Mouse (Mus musculus) kidney, embryonic 14.5 days (tissue): Measurements from ENCODE around the gene Xrn2. TPM values are rescaled to one million over a fixed set of nuclear protein-coding genes. Genes with fewer than 3 reads are reported as not detected.
"Not testable (repeated sequence)": the region's sequence is repeated elsewhere in the genome, so short reads cannot be mapped to it uniquely, and the experiment has no call there.

ENCODE experiments used
- ATAC-seq: fragments of 200-750 bp; cut with Nextera tagmentation; 2 replicates; pipeline ENCODE4 v1.8.0; 2017; ENCODE audit warnings: moderate number of reproducible peaks, mild to moderate bottlenecking, moderate TSS enrichment, moderate library complexity; ENCODE audit not compliant: low FRiP score, low TSS enrichment
- H3K27ac ChIP-seq: fragments of 300-500 bp; sonication (generic); 2 replicates; pipeline ENCODE4 v1.5.1; 2014; ENCODE audit warnings: low read depth, mild to moderate bottlenecking, low read length, moderate library complexity, mixed read lengths
- H3K27me3 ChIP-seq: fragments of 300-500 bp; sonication (generic); 2 replicates; pipeline ENCODE4 v1.6.1; 2014; ENCODE audit warnings: mild to moderate bottlenecking, low read length; ENCODE audit not compliant: control insufficient read depth, insufficient read depth
- H3K36me3 ChIP-seq: fragments of 300-500 bp; sonication (generic); 2 replicates; pipeline ENCODE4 v1.6.1; 2014; ENCODE audit warnings: low read length, mixed read lengths; ENCODE audit not compliant: control insufficient read depth, insufficient read depth
- H3K4me1 ChIP-seq: fragments of 300-500 bp; sonication (generic); 2 replicates; pipeline ENCODE4 v1.6.1; 2014; ENCODE audit warnings: low read length, mixed read lengths; ENCODE audit not compliant: control insufficient read depth, insufficient read depth
- H3K4me2 ChIP-seq: fragments of 300-500 bp; sonication (generic); replicated peaks from 2 replicates; pipeline ENCODE4 v1.6.1; 2014; ENCODE audit warnings: low read depth, mild to moderate bottlenecking, low read length
- H3K4me3 ChIP-seq: fragments of 300-500 bp; sonication (generic); 2 replicates; pipeline ENCODE4 v1.5.1; 2014; ENCODE audit warnings: mild to moderate bottlenecking, low read length
- H3K9ac ChIP-seq: fragments of 300-500 bp; sonication (generic); 2 replicates; pipeline ENCODE4 v1.6.1; 2014; ENCODE audit warnings: low read depth, mild to moderate bottlenecking, low read length, moderate library complexity
- H3K9me3 ChIP-seq: fragments of 300-500 bp; sonication (generic); 2 replicates; pipeline ENCODE4 v1.6.1; 2016; ENCODE audit warnings: low read length; ENCODE audit not compliant: control insufficient read depth
- WGBS: fragments of 180-500 bp; shearing (Covaris S2); extraction: QIAGEN DNeasy Blood & Tissue Kit; methylation state at CpG from one replicate; pipeline ENCODE4 v1.1.7; 2014; 5-methylcytosine and 5-hydroxymethylcytosine counted together
- polyA plus RNA-seq: library from polyadenylated mRNA; unstranded; fragments of >200 nt; fragmentation: Nextera tagmentation; extraction: Ambion mirVana; gene quantifications from 2 replicates; pipeline ENCODE4 v1.2.1, GENCODE M21; 2014

The Xrn2 gene
- polyA plus RNA-seq, 1 experiment from 2014 or later, result 105 TPM

GRCm38 (mm10) chr2:147010141-147010540 is 2.7 kb upstream of the Xrn2 start:
- no peak for ATAC-seq
- no peaks in the 10 kb centered on the region for H3K9me3 ChIP-seq
- no peak overlapping the region for H3K9ac ChIP-seq

GRCm38 (mm10) chr2:147010952-147011351 is 1.8 kb upstream of the Xrn2 start:
- H3K4me2 ChIP-seq, result no peak overlapping the region
- no peaks in the 10 kb centered on the region for H3K9me3 ChIP-seq
- no peak overlapping the region for H3K4me3 ChIP-seq
- no peak overlapping the region for H3K27ac ChIP-seq
- no peaks in the 10 kb centered on the region for H3K27me3 ChIP-seq
- ATAC-seq, result no peak
- H3K36me3 ChIP-seq, result no peaks in the 10 kb centered on the region
- no peak overlapping the region for H3K9ac ChIP-seq
- 95% methylated on average over 9 of the region's 9 CpGs for WGBS
- H3K4me1 ChIP-seq, result peaks cover 10% of the 10 kb centered on the region

More at GRCm38 (mm10) chr2:147010141-147010540, 2.7 kb upstream of the Xrn2 start:
- Histone ChIP-seq H3K4me2 (no peak overlapping the region), H3K4me1 (peaks cover 10% of the 10 kb centered on the region), H3K4me3 (no peak overlapping the region), H3K27me3 (no peaks in the 10 kb centered on the region), H3K27ac (no peak overlapping the region), H3K36me3 (no peaks in the 10 kb centered on the region)
- 95% methylated on average over 4 of the region's 4 CpGs for WGBS

- Histone ChIP-seq H3K4me1 (peaks cover 10% of the 10 kb centered on the region), H3K36me3 (no peaks in the 10 kb centered on the region), H3K27me3 (no peaks in the 10 kb centered on the region), H3K4me2 (peak overlapping the region; percentile 63), H3K9ac (peak overlapping the region; percentile 78), H3K4me3 (peak overlapping the region; percentile 86), H3K27ac (peak overlapping the region; percentile 97), H3K9me3 (no peaks in the 10 kb centered on the region)
- ATAC-seq, result no peak
- WGBS, result 60% methylated on average over 3 of the region's 3 CpGs
These were observed 1.2 kb upstream of the Xrn2 start for GRCm38 (mm10) chr2:147011474-147012140.

GRCm38 (mm10) chr2:147012141-147012622 is 614 bp upstream of the Xrn2 start:
- Histone ChIP-seq H3K27me3 (no peaks in the 10 kb centered on the region), H3K27ac (peak overlapping the region; percentile 97), H3K4me1 (peaks cover 10% of the 10 kb centered on the region), H3K4me3 (peak overlapping the region; percentile 86), H3K9ac (peak overlapping the region; percentile 78), H3K36me3 (no peaks in the 10 kb centered on the region), H3K4me2 (peak overlapping the region; percentile 63), H3K9me3 (no peaks in the 10 kb centered on the region)
- no peak for ATAC-seq
- 36% methylated on average over 7 of the region's 7 CpGs for WGBS

- no peaks in the 10 kb centered on the region for H3K27me3 ChIP-seq
- H3K36me3 ChIP-seq, result no peaks in the 10 kb centered on the region
- peak; percentile 94 for ATAC-seq
- peak overlapping the region; percentile 63 for H3K4me2 ChIP-seq
- H3K4me3 ChIP-seq, result peak overlapping the region; percentile 86
- under 1% methylated on average over 46 of the region's 59 CpGs for WGBS
- H3K9ac ChIP-seq, result peak overlapping the region; percentile 78
- peaks cover 10% of the 10 kb centered on the region for H3K4me1 ChIP-seq
- H3K27ac ChIP-seq, result peak overlapping the region; percentile 97
- no peaks in the 10 kb centered on the region for H3K9me3 ChIP-seq
These were observed 586 bp downstream of the Xrn2 start for GRCm38 (mm10) chr2:147013194-147013969.

GRCm38 (mm10) chr2:147014101-147014886 is 1.5 kb downstream of the Xrn2 start:
- H3K9me3 ChIP-seq, result no peaks in the 10 kb centered on the region
- 24% methylated on average over 15 of the region's 15 CpGs for WGBS
- no peak for ATAC-seq

GRCm38 (mm10) chr2:147022041-147022440 is 9.2 kb downstream of the Xrn2 start:
- H3K4me1 ChIP-seq, H3K27ac ChIP-seq, ATAC-seq, H3K27me3 ChIP-seq, H3K9me3 ChIP-seq, H3K4me3 ChIP-seq, H3K4me2 ChIP-seq, H3K9ac ChIP-seq: not testable (repeated sequence)
- peaks cover 12% of the 10 kb centered on the region; the same call in 1 of the 2 replicates for H3K36me3 ChIP-seq
- 88% methylated on average over 1 of the region's 1 CpGs for WGBS

More at GRCm38 (mm10) chr2:147014101-147014886, 1.5 kb downstream of the Xrn2 start:
- Histone ChIP-seq H3K4me3 (peak overlapping the region; percentile 86), H3K4me2 (peak overlapping the region; percentile 63), H3K27me3 (no peaks in the 10 kb centered on the region), H3K9ac (peak overlapping the region; percentile 78), H3K36me3 (no peaks in the 10 kb centered on the region), H3K4me1 (peaks cover 10% of the 10 kb centered on the region), H3K27ac (peak overlapping the region; percentile 97)

GRCm38 (mm10) chr2:147023067-147023466 is 10.3 kb downstream of the Xrn2 start:
- WGBS, result 96% methylated on average over 5 of the region's 5 CpGs

More at GRCm38 (mm10) chr2:147023067-147023466, 10.3 kb downstream of the Xrn2 start:
- no peak overlapping the region for H3K27ac ChIP-seq
- no peak overlapping the region for H3K4me2 ChIP-seq
- no peak overlapping the region for H3K4me3 ChIP-seq
- H3K9ac ChIP-seq, result no peak overlapping the region
- ATAC-seq, result no peak
- no peaks in the 10 kb centered on the region for H3K9me3 ChIP-seq
- no peaks in the 10 kb centered on the region for H3K27me3 ChIP-seq
- H3K36me3 ChIP-seq, result peaks cover 20% of the 10 kb centered on the region; the same call in 1 of the 2 replicates
- no peaks in the 10 kb centered on the region for H3K4me1 ChIP-seq
